Mouse (Mus musculus) heart, embryonic 12.5 days (tissue): Measurements from ENCODE around the gene Afp. TPM values are rescaled to one million over a fixed set of nuclear protein-coding genes. Genes with fewer than 3 reads are reported as not detected.

ENCODE experiments used
- ATAC-seq: fragments of 200-750 bp; cut with Nextera tagmentation; 2 replicates; pipeline ENCODE4 v1.8.0; 2017; ENCODE audit warnings: moderate TSS enrichment, moderate library complexity; ENCODE audit not compliant: insufficient number of reproducible peaks, low FRiP score
- H3K27ac ChIP-seq: fragments of 300-500 bp; sonication (generic); 2 replicates; pipeline ENCODE4 v1.5.1; 2016; ENCODE audit warnings: mild to moderate bottlenecking, moderate library complexity; ENCODE audit not compliant: poor library complexity, severe bottlenecking
- H3K27me3 ChIP-seq: fragments of 300-500 bp; sonication (generic); replicated peaks from 2 replicates; pipeline ENCODE4 v1.6.1; 2016; ENCODE audit warnings: mild to moderate bottlenecking, moderate library complexity
- H3K36me3 ChIP-seq: fragments of 300-500 bp; sonication (generic); 2 replicates; pipeline ENCODE4 v1.6.1; 2016; ENCODE audit warnings: mild to moderate bottlenecking, moderate library complexity
- H3K4me1 ChIP-seq: fragments of 300-500 bp; sonication (generic); replicated peaks from 2 replicates; pipeline ENCODE4 v1.6.1; 2016; ENCODE audit warnings: mild to moderate bottlenecking
- H3K4me2 ChIP-seq: fragments of 300-500 bp; sonication (generic); 2 replicates; pipeline ENCODE4 v1.6.1; 2016; ENCODE audit warnings: mild to moderate bottlenecking, moderate library complexity
- H3K4me3 ChIP-seq: fragments of 300-500 bp; sonication (generic); 2 replicates; pipeline ENCODE4 v1.5.1; 2016; ENCODE audit warnings: mild to moderate bottlenecking
- H3K9ac ChIP-seq: fragments of 300-500 bp; sonication (generic); 2 replicates; pipeline ENCODE4 v1.6.1; 2016; ENCODE audit warnings: mild to moderate bottlenecking, moderate library complexity
- H3K9me3 ChIP-seq: fragments of 300-500 bp; sonication (generic); replicated peaks from 2 replicates; pipeline ENCODE4 v1.6.1; 2016; ENCODE audit warnings: mild to moderate bottlenecking, moderate library complexity
- WGBS: fragments of 180-500 bp; shearing (Covaris S2); methylation state at CpG from one replicate; pipeline ENCODE4 v1.1.7; 2016; 5-methylcytosine and 5-hydroxymethylcytosine counted together
- polyA plus RNA-seq: library from polyadenylated mRNA; unstranded; fragments of >200 nt; fragmentation: Nextera tagmentation; extraction: Ambion mirVana; gene quantifications from 2 replicates; pipeline ENCODE4 v1.2.1, GENCODE M21; 2016

The Afp gene
- 23.2 and 125 TPM in 2 replicates for polyA plus RNA-seq

- H3K36me3 ChIP-seq = no peaks in the 10 kb centered on the region
- H3K9ac ChIP-seq = no peak within 1 kb of the TSS
- WGBS = 76% methylated on average over 7 of the region's 7 CpGs
- no peak within 1 kb of the TSS for H3K4me3 ChIP-seq
- H3K4me2 ChIP-seq = no peak within 1 kb of the TSS
- H3K4me1 ChIP-seq = 0 out of 2 replicates have a peak, but pooled peaks cover 3% of the 10 kb centered on the region
- no peak for ATAC-seq
- H3K9me3 ChIP-seq = no peaks in the 10 kb centered on the region
- H3K27me3 ChIP-seq = no peaks in the 10 kb centered on the region
- H3K27ac ChIP-seq = no peak within 1 kb of the TSS
These were observed at the start of gene Afp for GRCm38 (mm10) chr5:90490518-90490917. TSS of gene Afp (plus strand) at chr5:90490737.

GRCm38 (mm10) chr5:90447577-90447976 is 43.0 kb upstream of the Afp start:
- Histone ChIP-seq H3K27ac (no peak overlapping the region), H3K4me2 (no peak overlapping the region), H3K36me3 (no peaks in the 10 kb centered on the region), H3K27me3 (no peaks in the 10 kb centered on the region), H3K9ac (no peak overlapping the region), H3K4me1 (no peaks in the 10 kb centered on the region), H3K9me3 (no peaks in the 10 kb centered on the region), H3K4me3 (no peak overlapping the region)
- ATAC-seq = no peak
- 87% methylated on average over 3 of the region's 3 CpGs for WGBS

- Histone ChIP-seq H3K27ac (no peak overlapping the region), H3K4me3 (no peak overlapping the region), H3K9ac (no peak overlapping the region), H3K9me3 (no peaks in the 10 kb centered on the region), H3K36me3 (no peaks in the 10 kb centered on the region), H3K4me2 (no peak overlapping the region), H3K4me1 (no peaks in the 10 kb centered on the region), H3K27me3 (no peaks in the 10 kb centered on the region)
- ATAC-seq = no peak
- WGBS = 71% methylated on average over 5 of the region's 5 CpGs
These were observed 40.6 kb upstream of the Afp start for GRCm38 (mm10) chr5:90449961-90450360.

- H3K36me3 ChIP-seq = no peaks in the 10 kb centered on the region
- no peaks in the 10 kb centered on the region for H3K4me1 ChIP-seq
- 61% methylated on average over 4 of the region's 4 CpGs for WGBS
- no peak overlapping the region for H3K9ac ChIP-seq
- H3K27ac ChIP-seq = no peak overlapping the region
- no peak overlapping the region for H3K4me2 ChIP-seq
- H3K27me3 ChIP-seq = no peaks in the 10 kb centered on the region
- no peaks in the 10 kb centered on the region for H3K9me3 ChIP-seq
- H3K4me3 ChIP-seq = no peak overlapping the region
- ATAC-seq = no peak
These were observed 37.8 kb upstream of the Afp start for GRCm38 (mm10) chr5:90452711-90453110.

GRCm38 (mm10) chr5:90457241-90457640 is 33.3 kb upstream of the Afp start:
- H3K36me3 ChIP-seq = no peaks in the 10 kb centered on the region
- H3K9ac ChIP-seq = no peak overlapping the region
- no peak overlapping the region for H3K4me2 ChIP-seq
- H3K27ac ChIP-seq = no peak overlapping the region
- no peaks in the 10 kb centered on the region for H3K4me1 ChIP-seq
- H3K9me3 ChIP-seq = no peaks in the 10 kb centered on the region
- WGBS = 61% methylated on average over 1 of the region's 1 CpGs
- ATAC-seq = no peak
- H3K4me3 ChIP-seq = no peak overlapping the region
- H3K27me3 ChIP-seq = no peaks in the 10 kb centered on the region

- Histone ChIP-seq H3K36me3 (no peaks in the 10 kb centered on the region), H3K27ac (no peak overlapping the region), H3K4me3 (no peak overlapping the region), H3K4me2 (no peak overlapping the region), H3K9ac (no peak overlapping the region), H3K9me3 (no peaks in the 10 kb centered on the region), H3K4me1 (no peaks in the 10 kb centered on the region), H3K27me3 (no peaks in the 10 kb centered on the region)
- ATAC-seq = no peak
- 68% methylated on average over 5 of the region's 5 CpGs for WGBS
These were observed 31.8 kb upstream of the Afp start for GRCm38 (mm10) chr5:90458727-90459126.

- Histone ChIP-seq H3K9ac (no peak within 1 kb of the TSS), H3K9me3 (no peaks in the 10 kb centered on the region), H3K4me2 (no peak within 1 kb of the TSS), H3K4me3 (no peak within 1 kb of the TSS), H3K27ac (no peak within 1 kb of the TSS), H3K27me3 (no peaks in the 10 kb centered on the region), H3K36me3 (no peaks in the 10 kb centered on the region), H3K4me1 (no peaks in the 10 kb centered on the region)
- no peak for ATAC-seq
- 86% methylated on average over 8 of the region's 8 CpGs for WGBS
These were observed 29.9 kb upstream of the Afp start, which contains the start of gene Alb for GRCm38 (mm10) chr5:90460619-90461018. TSS of gene Alb (plus strand) at chr5:90460897.

- 73% methylated on average over 4 of the region's 4 CpGs for WGBS
These were observed 23.7 kb upstream of the Afp start for GRCm38 (mm10) chr5:90466806-90467205.

GRCm38 (mm10) chr5:90467245-90467644 is 23.3 kb upstream of the Afp start:
- WGBS = 59% methylated on average over 6 of the region's 6 CpGs
- Histone ChIP-seq H3K9ac (no peak overlapping the region), H3K36me3 (no peaks in the 10 kb centered on the region), H3K4me1 (no peaks in the 10 kb centered on the region), H3K27ac (no peak overlapping the region), H3K27me3 (no peaks in the 10 kb centered on the region), H3K4me3 (no peak overlapping the region), H3K4me2 (no peak overlapping the region), H3K9me3 (no peaks in the 10 kb centered on the region)
- ATAC-seq = no peak

More at GRCm38 (mm10) chr5:90466806-90467205, 23.7 kb upstream of the Afp start:
- H3K36me3 ChIP-seq = no peaks in the 10 kb centered on the region
- no peaks in the 10 kb centered on the region for H3K9me3 ChIP-seq
- no peak overlapping the region for H3K4me2 ChIP-seq
- H3K27ac ChIP-seq = no peak overlapping the region
- no peak overlapping the region for H3K9ac ChIP-seq
- no peak for ATAC-seq
- no peaks in the 10 kb centered on the region for H3K4me1 ChIP-seq
- no peak overlapping the region for H3K4me3 ChIP-seq
- no peaks in the 10 kb centered on the region for H3K27me3 ChIP-seq

GRCm38 (mm10) chr5:90470836-90471235 is 19.7 kb upstream of the Afp start:
- Histone ChIP-seq H3K27ac (no peak overlapping the region), H3K4me2 (no peak overlapping the region), H3K9ac (no peak overlapping the region), H3K4me1 (no peaks in the 10 kb centered on the region), H3K27me3 (no peaks in the 10 kb centered on the region), H3K9me3 (no peaks in the 10 kb centered on the region), H3K36me3 (no peaks in the 10 kb centered on the region), H3K4me3 (no peak overlapping the region)
- WGBS = 80% methylated on average over 3 of the region's 3 CpGs
- ATAC-seq = no peak

- H3K9me3 ChIP-seq = no peaks in the 10 kb centered on the region
- H3K4me1 ChIP-seq = no peaks in the 10 kb centered on the region
- no peak overlapping the region for H3K4me3 ChIP-seq
- no peak for ATAC-seq
- no peak overlapping the region for H3K27ac ChIP-seq
- H3K4me2 ChIP-seq = no peak overlapping the region
- H3K36me3 ChIP-seq = no peaks in the 10 kb centered on the region
- no peaks in the 10 kb centered on the region for H3K27me3 ChIP-seq
- WGBS = 82% methylated on average over 4 of the region's 4 CpGs
- H3K9ac ChIP-seq = no peak overlapping the region
These were observed 16.6 kb upstream of the Afp start for GRCm38 (mm10) chr5:90473902-90474301.

GRCm38 (mm10) chr5:90474369-90474768 is 16.2 kb upstream of the Afp start:
- no peaks in the 10 kb centered on the region for H3K36me3 ChIP-seq

More at GRCm38 (mm10) chr5:90474369-90474768, 16.2 kb upstream of the Afp start:
- no peaks in the 10 kb centered on the region for H3K9me3 ChIP-seq
- no peak overlapping the region for H3K4me2 ChIP-seq
- no peak overlapping the region for H3K4me3 ChIP-seq
- 74% methylated on average over 5 of the region's 5 CpGs for WGBS
- H3K4me1 ChIP-seq = no peaks in the 10 kb centered on the region
- H3K9ac ChIP-seq = no peak overlapping the region
- no peak for ATAC-seq
- H3K27me3 ChIP-seq = no peaks in the 10 kb centered on the region
- no peak overlapping the region for H3K27ac ChIP-seq
